Mouse (Mus musculus) ES-E14 (cell line): Measurements from ENCODE around the gene Stum.
"Not testable (repeated sequence)": the region's sequence is repeated elsewhere in the genome, so short reads cannot be mapped to it uniquely, and the experiment has no call there.

ENCODE experiments used
- CHD2 ChIP-seq: IDR thresholded peaks from 2 replicates; pipeline ENCODE4 v1.6.1; 2014; ENCODE audit warnings: mild to moderate bottlenecking, low read depth, low read length, inconsistent platforms
- HCFC1 ChIP-seq: IDR thresholded peaks from 2 replicates; pipeline ENCODE4 v1.6.1; 2012; ENCODE audit warnings: low read length, inconsistent platforms, borderline replicate concordance; ENCODE audit not compliant: insufficient read depth
- MAFK ChIP-seq: IDR thresholded peaks from 2 replicates; pipeline ENCODE4 v1.6.1; 2014; ENCODE audit warnings: mild to moderate bottlenecking, low read depth, low read length, inconsistent platforms; ENCODE audit not compliant: insufficient read depth
- ZC3H11A ChIP-seq: IDR thresholded peaks from 2 replicates; pipeline ENCODE4 v1.6.1; 2012; ENCODE audit warnings: low read depth, mild to moderate bottlenecking, inconsistent platforms, low read length, borderline replicate concordance
- ZNF384 ChIP-seq: IDR thresholded peaks from 2 replicates; pipeline ENCODE4 v1.6.1; 2012; ENCODE audit warnings: low read depth, low read length, inconsistent platforms

DNA sequence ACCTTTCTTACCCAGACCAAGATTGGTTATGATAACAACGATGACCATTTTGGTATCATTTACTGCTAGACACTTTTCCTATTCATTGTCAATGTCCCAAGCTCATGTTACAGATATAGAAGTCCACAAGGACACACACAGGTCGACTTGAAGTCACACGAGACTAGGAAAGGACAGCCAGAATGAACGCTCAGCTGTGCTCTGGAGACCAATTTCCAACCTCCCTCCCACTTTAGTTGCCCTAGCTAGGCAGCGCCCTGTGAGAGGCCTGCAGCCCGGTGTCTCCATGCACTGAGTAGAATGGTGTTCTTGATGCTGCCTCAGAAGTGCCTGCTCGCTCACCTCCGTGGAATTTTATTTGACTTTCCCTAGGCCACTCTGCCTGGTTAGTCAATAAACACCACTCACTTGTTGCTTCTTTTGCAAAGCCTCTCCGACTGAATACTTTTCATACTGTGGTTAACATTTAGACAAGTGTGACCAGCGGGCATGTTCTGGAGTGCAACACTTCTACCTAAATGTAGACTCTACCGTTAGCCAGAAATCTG, 94.0 kb downstream of the Stum start:
- TF ChIP-seq MAFK, ZNF384, ZC3H11A, CHD2, HCFC1: not testable (repeated sequence)
